Mouse (Mus musculus): ENCODE results near the gene Add1. TPM values are rescaled to one million over a fixed set of nuclear protein-coding genes. Genes with fewer than 3 reads are reported as not detected.
A peak's percentile ranks its signal among the peaks of the same experiment; 100 is the strongest.

The Add1 gene
- polyA plus RNA-seq, 1 experiment from 2014 or later = 133 TPM

DNA sequence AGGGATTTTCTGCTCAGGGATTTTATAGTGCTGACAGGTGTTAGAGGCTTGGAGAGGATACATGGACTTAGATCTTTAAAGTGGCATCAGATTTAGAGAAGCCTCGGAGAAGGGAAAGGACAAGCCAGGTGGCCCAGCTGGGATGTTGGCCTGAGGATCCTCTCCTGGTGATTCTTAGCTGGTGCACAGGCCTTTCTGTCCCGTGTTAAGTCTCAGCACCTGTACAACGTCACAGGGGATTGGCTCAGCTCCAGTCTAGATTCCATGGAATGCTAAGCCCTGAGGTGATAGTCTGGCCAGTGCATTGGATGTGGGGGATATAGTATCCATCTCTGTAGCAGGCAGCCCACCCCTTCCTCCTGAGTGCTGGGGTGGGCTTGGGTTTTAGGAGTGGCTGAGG, 34.8 kb downstream of the Add1 start:
- ATAC-seq (ENCODE audit: low read depth) = no peak
- no peaks in the 10 kb centered on the region for H3K27me3 ChIP-seq (ENCODE audit: control insufficient read depth, insufficient read depth, low read depth, low read length)
- H3K4me1 ChIP-seq (ENCODE audit: control insufficient read depth, low read depth, low read length) = no peaks in the 10 kb centered on the region
- 88% methylated on average over 3 of the region's 3 CpGs for WGBS (ENCODE audit: insufficient replicate concordance)
- no peaks in the 10 kb centered on the region for H3K9me3 ChIP-seq (replicated peaks; ENCODE audit: control insufficient read depth, low read length)
- peaks cover 68% of the 10 kb centered on the region for H3K36me3 ChIP-seq (ENCODE audit: control insufficient read depth, insufficient read depth)
- H3K27ac ChIP-seq (ENCODE audit: low read length) = no peak overlapping the region
- no peak overlapping the region for H3K4me2 ChIP-seq (ENCODE audit: low read depth, low read length)
- no peak overlapping the region for H3K9ac ChIP-seq (ENCODE audit: low read depth, low read length)
- no peak overlapping the region for H3K4me3 ChIP-seq (ENCODE audit: low read depth, low read length)

DNA sequence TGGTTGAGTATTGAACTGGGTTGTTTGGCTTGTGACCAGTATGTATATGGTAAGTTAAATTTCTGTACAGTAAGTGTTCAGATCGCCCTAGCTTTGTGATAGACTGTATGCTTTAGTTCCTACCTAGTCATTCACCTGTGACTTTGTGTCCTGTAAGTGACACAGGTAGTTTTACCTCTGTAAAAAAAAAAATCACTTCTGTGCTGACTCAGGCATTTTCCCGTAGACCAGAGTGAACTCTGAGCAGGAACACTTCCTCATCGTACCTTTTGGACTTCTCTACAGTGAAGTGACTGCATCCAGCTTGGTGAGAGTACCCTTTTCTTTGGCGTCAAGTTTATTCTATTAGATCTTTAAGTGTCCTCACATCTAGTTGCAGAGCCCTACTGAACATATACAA, 36.5 kb downstream of the Add1 start:
- no peak overlapping the region for H3K27ac ChIP-seq (ENCODE audit: low read length)
- H3K4me3 ChIP-seq (ENCODE audit: low read depth, low read length) = no peak overlapping the region
- H3K27me3 ChIP-seq (ENCODE audit: control insufficient read depth, insufficient read depth, low read depth, low read length) = no peaks in the 10 kb centered on the region
- no peaks in the 10 kb centered on the region for H3K9me3 ChIP-seq (replicated peaks; ENCODE audit: control insufficient read depth, low read length)
- WGBS (ENCODE audit: insufficient replicate concordance) = 82% methylated on average over 4 of the region's 4 CpGs
- ATAC-seq (ENCODE audit: low read depth) = no peak
- peaks cover 79% of the 10 kb centered on the region for H3K36me3 ChIP-seq (ENCODE audit: control insufficient read depth, insufficient read depth)
- H3K4me2 ChIP-seq (ENCODE audit: low read depth, low read length) = no peak overlapping the region
- no peak overlapping the region for H3K9ac ChIP-seq (ENCODE audit: low read depth, low read length)
- no peaks in the 10 kb centered on the region for H3K4me1 ChIP-seq (ENCODE audit: control insufficient read depth, low read depth, low read length)

DNA sequence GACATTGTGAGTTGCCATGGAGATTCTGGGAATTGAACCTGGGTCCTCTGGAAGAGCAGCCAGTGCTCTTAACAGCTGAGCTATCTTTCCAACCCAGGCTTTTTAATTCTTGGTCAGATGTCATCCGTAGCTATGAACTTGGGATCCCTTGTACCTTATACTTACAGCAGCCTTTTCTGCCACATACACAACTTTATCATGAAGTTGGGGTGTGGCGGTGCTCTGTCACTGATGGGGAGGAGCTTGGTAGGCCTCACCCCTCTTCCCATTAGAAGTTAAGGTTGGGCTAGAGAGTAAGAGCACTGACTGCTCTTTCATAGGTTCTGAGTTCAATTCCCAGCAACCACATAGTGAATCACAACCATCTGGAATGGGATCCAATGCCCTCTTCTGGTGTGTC, 59.5 kb downstream of the Add1 start:
- Histone ChIP-seq H3K4me2 (ENCODE audit: low read depth, low read length) (peak overlapping the region; percentile 23; the same call in 1 of the 2 replicates), H3K27ac (ENCODE audit: low read length) (peak overlapping the region; percentile 51; the same call in 1 of the 2 replicates), H3K9ac (ENCODE audit: low read depth, low read length) (no peak overlapping the region), H3K4me1 (ENCODE audit: control insufficient read depth, low read depth, low read length) (peaks cover 47% of the 10 kb centered on the region), H3K4me3 (ENCODE audit: low read depth, low read length) (no peak overlapping the region), H3K9me3 (replicated peaks; ENCODE audit: control insufficient read depth, low read length) (no peaks in the 10 kb centered on the region), H3K27me3 (ENCODE audit: control insufficient read depth, insufficient read depth, low read depth, low read length) (no peaks in the 10 kb centered on the region), H3K36me3 (ENCODE audit: control insufficient read depth, insufficient read depth) (peaks cover 54% of the 10 kb centered on the region)
- ATAC-seq (ENCODE audit: low read depth) = peak; percentile 50
- 51% methylated on average over 2 of the region's 2 CpGs for WGBS (ENCODE audit: insufficient replicate concordance)

DNA sequence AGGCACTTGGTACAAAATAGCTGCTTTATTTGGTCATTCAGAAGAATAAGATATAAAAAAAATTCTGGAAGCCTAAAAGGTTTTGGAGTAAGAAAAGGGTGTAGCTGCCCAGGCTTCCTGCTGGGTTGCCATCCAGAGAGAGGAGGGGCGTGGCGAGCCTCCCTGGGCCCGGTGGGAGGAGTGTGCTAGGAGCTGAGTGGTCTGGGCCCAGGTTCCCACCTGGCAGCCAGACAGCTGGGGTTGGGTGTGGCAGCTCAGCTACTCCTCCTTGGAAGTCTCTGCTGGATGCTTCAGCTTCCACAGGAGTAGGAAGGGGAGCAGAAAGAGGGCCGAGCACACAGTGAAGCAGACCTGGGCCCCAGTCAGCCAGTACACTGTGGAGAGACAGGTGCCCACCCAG, 60.2 kb downstream of the Add1 start:
- Histone ChIP-seq H3K4me1 (ENCODE audit: control insufficient read depth, low read depth, low read length) (peaks cover 47% of the 10 kb centered on the region), H3K9ac (ENCODE audit: low read depth, low read length) (no peak overlapping the region)

DNA sequence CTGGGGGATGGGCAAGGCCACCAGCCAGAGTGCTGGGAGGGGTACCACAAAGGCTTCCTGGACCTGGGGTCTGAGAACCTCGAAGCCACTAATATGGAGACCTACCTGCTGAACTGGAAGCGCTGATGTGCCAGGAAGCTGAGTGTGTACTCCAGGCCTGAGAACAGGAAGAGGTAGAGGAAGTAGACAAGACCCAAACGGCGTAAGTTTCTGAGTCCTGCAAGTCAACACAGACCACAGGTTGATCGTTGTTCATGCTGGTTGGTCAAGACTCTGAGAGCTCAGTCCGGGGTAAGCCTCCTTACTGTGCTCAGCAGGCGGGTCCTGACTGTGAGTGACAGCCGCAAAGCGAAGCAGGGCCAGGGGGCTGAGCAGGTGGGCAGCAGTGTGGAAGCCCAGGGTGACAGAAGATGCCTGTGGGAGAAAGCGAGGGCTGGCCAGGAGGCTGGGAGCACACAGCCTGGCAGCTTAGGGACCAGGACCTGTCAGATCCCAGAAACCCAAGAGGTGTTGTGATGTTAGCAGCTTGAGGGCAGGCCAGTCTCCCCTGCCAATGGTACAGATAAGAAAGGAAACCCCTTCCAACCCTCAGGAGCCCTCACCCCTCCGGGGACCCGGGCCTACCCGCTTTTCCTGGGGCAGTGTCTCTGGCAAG, 61.4 kb downstream of the Add1 start:
- peaks cover 47% of the 10 kb centered on the region for H3K4me1 ChIP-seq (ENCODE audit: control insufficient read depth, low read depth, low read length)
- no peak for ATAC-seq (ENCODE audit: low read depth)
- WGBS (ENCODE audit: insufficient replicate concordance) = 60% methylated on average over 13 of the region's 13 CpGs
- no peak overlapping the region for H3K4me3 ChIP-seq (ENCODE audit: low read depth, low read length)
- no peak overlapping the region; the same call in 1 of the 2 replicates for H3K4me2 ChIP-seq (ENCODE audit: low read depth, low read length)
- no peaks in the 10 kb centered on the region for H3K9me3 ChIP-seq (replicated peaks; ENCODE audit: control insufficient read depth, low read length)
- no peaks in the 10 kb centered on the region for H3K27me3 ChIP-seq (ENCODE audit: control insufficient read depth, insufficient read depth, low read depth, low read length)
- H3K27ac ChIP-seq (ENCODE audit: low read length) = peak overlapping the region; percentile 43
- H3K36me3 ChIP-seq (ENCODE audit: control insufficient read depth, insufficient read depth) = peaks cover 40% of the 10 kb centered on the region
- H3K9ac ChIP-seq (ENCODE audit: low read depth, low read length) = no peak overlapping the region

More for the DNA sequence above, 60.2 kb downstream of the Add1 start:
- H3K9me3 ChIP-seq (replicated peaks; ENCODE audit: control insufficient read depth, low read length) = no peaks in the 10 kb centered on the region
- no peaks in the 10 kb centered on the region for H3K27me3 ChIP-seq (ENCODE audit: control insufficient read depth, insufficient read depth, low read depth, low read length)
- WGBS (ENCODE audit: insufficient replicate concordance) = 61% methylated on average over 4 of the region's 4 CpGs
- no peak overlapping the region for H3K4me2 ChIP-seq (ENCODE audit: low read depth, low read length)
- H3K4me3 ChIP-seq (ENCODE audit: low read depth, low read length) = no peak overlapping the region
- peaks cover 47% of the 10 kb centered on the region for H3K36me3 ChIP-seq (ENCODE audit: control insufficient read depth, insufficient read depth)
- H3K27ac ChIP-seq (ENCODE audit: low read length) = no peak overlapping the region
- ATAC-seq (ENCODE audit: low read depth) = no peak

DNA sequence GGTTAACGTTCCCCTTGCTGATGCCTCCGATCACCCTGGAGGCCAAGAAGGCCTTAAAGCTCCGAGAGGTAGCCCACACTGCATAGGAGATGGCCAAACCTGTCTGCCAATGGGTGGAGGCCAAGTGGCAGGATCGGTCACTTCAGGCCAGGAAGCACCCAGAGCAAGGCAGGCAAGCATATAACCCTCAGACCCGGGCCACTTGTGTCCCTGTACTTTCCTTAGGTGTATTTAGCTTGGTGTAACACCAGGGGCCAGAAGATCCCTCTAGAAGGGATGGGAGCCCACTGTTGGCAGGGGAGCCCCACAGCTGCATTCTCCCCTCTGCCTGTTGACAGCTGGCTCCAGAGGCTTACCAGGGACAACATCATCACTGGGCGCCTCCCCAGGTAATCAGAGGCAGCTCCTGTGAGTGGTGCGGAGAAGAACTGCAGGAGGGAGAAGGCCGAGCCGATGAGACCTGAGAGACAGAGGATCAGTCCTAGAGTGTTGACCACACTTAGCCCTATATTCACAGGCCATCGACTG, 62.3 kb downstream of the Add1 start:
- H3K27me3 ChIP-seq (ENCODE audit: control insufficient read depth, insufficient read depth, low read depth, low read length) = no peaks in the 10 kb centered on the region
- 56% methylated on average over 10 of the region's 10 CpGs for WGBS (ENCODE audit: insufficient replicate concordance)
- H3K4me3 ChIP-seq (ENCODE audit: low read depth, low read length) = peak overlapping the region; percentile 78
- peaks cover 47% of the 10 kb centered on the region for H3K4me1 ChIP-seq (ENCODE audit: control insufficient read depth, low read depth, low read length)
- peaks cover 37% of the 10 kb centered on the region for H3K36me3 ChIP-seq (ENCODE audit: control insufficient read depth, insufficient read depth)
- H3K27ac ChIP-seq (ENCODE audit: low read length) = peak overlapping the region; percentile 16
- H3K4me2 ChIP-seq (ENCODE audit: low read depth, low read length) = peak overlapping the region; percentile 98
- ATAC-seq (ENCODE audit: low read depth) = no peak
- peak overlapping the region; percentile 9; the same call in 1 of the 2 replicates for H3K9ac ChIP-seq (ENCODE audit: low read depth, low read length)
- no peaks in the 10 kb centered on the region for H3K9me3 ChIP-seq (replicated peaks; ENCODE audit: control insufficient read depth, low read length)

DNA sequence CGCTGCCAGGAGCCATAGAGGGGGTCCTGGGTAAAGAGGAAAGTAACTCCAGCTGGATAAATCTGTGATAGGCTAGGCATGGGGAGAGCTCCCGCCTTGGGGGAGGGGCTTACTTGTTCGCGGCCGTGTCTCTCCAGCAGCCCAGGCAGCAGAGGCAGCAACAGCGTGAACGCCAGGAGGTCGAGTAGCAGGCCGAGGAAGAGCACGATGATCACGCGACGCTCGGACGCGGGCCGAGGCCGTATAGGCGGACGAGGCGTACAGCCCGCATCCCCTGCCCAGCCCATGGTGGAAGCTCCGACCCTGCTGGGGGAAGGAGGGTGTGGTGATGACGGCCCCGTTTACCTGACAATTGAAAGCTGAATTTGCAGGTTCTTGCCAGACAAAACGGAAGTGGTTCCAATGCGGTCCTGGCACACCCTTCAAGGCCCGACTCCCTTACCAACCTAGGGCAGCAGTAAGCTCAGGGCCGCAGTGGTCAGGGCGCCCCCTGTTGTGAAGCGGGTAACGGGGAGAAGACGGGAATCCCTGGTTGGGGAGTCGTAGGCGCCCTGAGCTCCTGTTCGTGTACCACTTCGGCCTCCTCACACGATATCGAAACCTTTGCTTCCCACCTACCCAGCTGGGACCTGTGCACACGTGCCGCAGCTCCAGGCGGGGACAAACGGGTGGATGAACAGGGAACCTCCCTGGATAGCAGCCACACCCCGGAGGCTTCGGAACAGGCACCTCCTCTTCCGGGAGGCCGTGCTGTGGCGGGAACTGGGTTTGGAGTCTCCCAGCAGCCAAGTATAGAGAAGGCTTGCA, 63.2 kb downstream of the Add1 start, which contains the start of gene Mfsd10:
Gene Mfsd10 (minus strand): TSS at position 732 of the 807 bp plus-strand sequence.
- no peaks in the 10 kb centered on the region for H3K27me3 ChIP-seq (ENCODE audit: control insufficient read depth, insufficient read depth, low read depth, low read length)
- peaks cover 27% of the 10 kb centered on the region for H3K36me3 ChIP-seq (ENCODE audit: control insufficient read depth, insufficient read depth)
- peak; percentile 89 for ATAC-seq (ENCODE audit: low read depth)
- H3K4me3 ChIP-seq (ENCODE audit: low read depth, low read length) = peak within 1 kb of the TSS; percentile 78
- no peaks in the 10 kb centered on the region for H3K9me3 ChIP-seq (replicated peaks; ENCODE audit: control insufficient read depth, low read length)
- peak within 1 kb of the TSS; percentile 76 for H3K9ac ChIP-seq (ENCODE audit: low read depth, low read length)
- WGBS (ENCODE audit: insufficient replicate concordance) = under 1% methylated on average over 48 of the region's 48 CpGs
- H3K4me1 ChIP-seq (ENCODE audit: control insufficient read depth, low read depth, low read length) = peaks cover 47% of the 10 kb centered on the region
- H3K4me2 ChIP-seq (ENCODE audit: low read depth, low read length) = peak within 1 kb of the TSS; percentile 98
- peak within 1 kb of the TSS; percentile 86 for H3K27ac ChIP-seq (ENCODE audit: low read length)

DNA sequence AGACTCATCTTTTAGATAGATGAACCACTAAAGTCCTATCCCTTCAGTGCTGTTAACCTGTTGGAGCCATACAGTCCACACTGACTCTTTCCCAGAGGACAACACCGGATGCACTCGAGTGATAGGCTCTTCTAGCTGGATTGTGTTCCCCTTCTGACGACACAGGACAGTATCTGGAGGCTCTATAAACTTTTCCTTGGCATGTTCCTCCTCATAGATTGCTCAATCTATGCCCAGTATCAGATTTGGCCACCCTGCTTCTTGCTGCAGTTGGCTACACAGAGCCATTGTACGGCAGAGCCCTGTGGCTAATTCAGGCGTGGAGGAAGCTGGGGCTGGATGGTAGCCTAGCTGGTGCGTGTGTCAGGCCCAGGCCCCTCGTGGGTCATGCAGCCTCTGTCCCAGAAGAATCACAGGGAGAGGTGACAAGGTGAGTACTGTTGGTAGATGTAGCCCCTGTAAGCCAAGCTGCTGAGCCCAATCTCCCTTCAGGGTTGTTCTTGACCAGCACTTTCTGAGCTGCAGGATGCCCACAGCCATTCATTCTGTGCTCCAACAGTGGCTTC, 64.2 kb downstream of the Add1 start:
- no peak for ATAC-seq (ENCODE audit: low read depth)
- peak overlapping the region; percentile 78 for H3K4me3 ChIP-seq (ENCODE audit: low read depth, low read length)
- H3K4me1 ChIP-seq (ENCODE audit: control insufficient read depth, low read depth, low read length) = peaks cover 45% of the 10 kb centered on the region
- H3K9ac ChIP-seq (ENCODE audit: low read depth, low read length) = peak overlapping the region; percentile 76
- peaks cover 23% of the 10 kb centered on the region for H3K36me3 ChIP-seq (ENCODE audit: control insufficient read depth, insufficient read depth)
- H3K27ac ChIP-seq (ENCODE audit: low read length) = peak overlapping the region; percentile 86
- no peaks in the 10 kb centered on the region for H3K9me3 ChIP-seq (replicated peaks; ENCODE audit: control insufficient read depth, low read length)
- peak overlapping the region; percentile 98 for H3K4me2 ChIP-seq (ENCODE audit: low read depth, low read length)
- WGBS (ENCODE audit: insufficient replicate concordance) = 63% methylated on average over 7 of the region's 7 CpGs
- H3K27me3 ChIP-seq (ENCODE audit: control insufficient read depth, insufficient read depth, low read depth, low read length) = no peaks in the 10 kb centered on the region
